Comparison of ENCODE assay signal across 8 mouse cellular contexts in the genomic region with DNA sequence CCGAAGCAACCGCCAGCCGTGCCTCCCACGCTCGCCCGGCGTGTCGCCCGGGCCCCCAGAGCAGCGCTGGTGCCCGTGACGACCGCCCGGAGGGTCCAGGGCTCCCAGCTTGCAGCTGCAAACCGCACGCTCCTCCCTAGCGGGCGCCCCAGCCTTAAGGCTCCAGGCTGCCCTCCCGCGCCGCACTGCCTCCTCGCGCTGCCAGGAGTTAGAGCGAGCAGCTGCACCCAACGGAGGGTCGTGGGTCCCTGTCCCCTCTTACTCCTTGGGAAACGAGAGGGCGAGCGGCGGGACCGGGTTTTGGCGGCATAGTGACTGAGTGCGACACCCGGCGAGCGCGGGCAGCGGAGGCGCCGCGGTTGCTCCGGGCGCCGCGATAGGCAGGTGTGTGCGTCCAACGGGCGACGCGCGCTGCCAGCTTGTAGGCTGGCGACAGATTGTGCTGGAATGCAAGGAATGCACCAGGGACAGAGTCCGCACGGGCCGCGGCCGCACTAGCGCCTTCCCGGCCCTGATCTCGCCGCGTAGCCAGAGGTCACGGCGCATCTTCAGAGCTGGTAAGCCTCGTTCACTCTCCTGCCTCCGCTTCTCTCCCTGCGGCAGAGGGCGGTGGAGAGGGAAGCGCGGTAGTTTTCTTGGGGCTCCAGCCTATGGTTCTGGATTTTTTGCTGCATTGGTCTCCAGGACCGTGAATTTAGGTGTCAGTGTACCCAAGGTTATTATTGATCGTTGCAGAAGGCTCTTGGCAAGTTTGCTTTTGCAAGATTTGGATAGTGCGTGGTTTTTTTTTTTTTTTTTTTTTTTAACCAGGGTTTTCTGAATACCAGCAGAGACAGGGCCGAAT. TPM values are rescaled to one million over a fixed set of nuclear protein-coding genes. Genes with fewer than 3 reads are reported as not detected.
DNase-seq lines count a peak whose midpoint lies in the region; ATAC-seq and TF ChIP-seq lines count a peak whose summit lies in the region.

No protein-coding gene starts in this region.

- WGBS in intestine, postnatal 0 days = under 1% methylated on average over 73 of the region's 74 CpGs

- peak; percentile 86 for DNase-seq in adrenal gland, adult 2 months
- DNase-seq in embryo, embryonic 11 days = peak; percentile 85
- peak; percentile 81 to 83 for DNase-seq in left cerebral cortex, postnatal 36 days (ENCODE audit: low spot score in 2 of 2)
- DNase-seq in mesoderm, embryonic 11.5 days (ENCODE audit: low read depth, low spot score) = peak; percentile 84
- DNase-seq in right cerebral cortex, postnatal 4 days = peak; percentile 73

- H3K4me1 ChIP-seq in intestine, postnatal 0 days (replicated peaks; ENCODE audit: control insufficient read depth, insufficient read depth, low read length) = peaks cover 7% of the 10 kb centered on the region; the same call in 1 of the 2 replicates

- peak; percentile 49 for ATAC-seq in granulocyte monocyte progenitor cell, adult 5-6 weeks (replicated peaks; ENCODE audit: poor library complexity, severe bottlenecking)
- ATAC-seq in intestine, postnatal 0 days = peak; percentile 69
- ATAC-seq in erythroid progenitor cell, adult 5-6 weeks (replicated peaks; ENCODE audit: low FRiP score, poor library complexity, severe bottlenecking) = no peak

- intact Hi-C loops in left cerebral cortex, postnatal 36 days (cut with DNase I) = loop anchor here (5.0 kb wide), 3 partner anchors 191 to 329 kb away; no protein-coding TSS in a partner anchor

- TF ChIP-seq CTCF in intestine, postnatal 0 days (IDR thresholded peaks at IDR 0.05; ENCODE audit: low read depth) = peak; percentile 71

- no peaks in the 10 kb centered on the region for H3K27me3 ChIP-seq in intestine, postnatal 0 days (replicated peaks; ENCODE audit: control insufficient read depth, insufficient read depth, low read length)

- peak overlapping the region; percentile 92 for H3K27ac ChIP-seq in intestine, postnatal 0 days (ENCODE audit: low read depth, low read length)

- H3K9ac ChIP-seq in intestine, postnatal 0 days (ENCODE audit: low read depth, low read length) = peak overlapping the region; percentile 81

- H3K36me3 ChIP-seq in intestine, postnatal 0 days (ENCODE audit: control insufficient read depth, insufficient read depth) = no peaks in the 10 kb centered on the region

- H3K4me3 ChIP-seq in intestine, postnatal 0 days (ENCODE audit: low read depth, low read length) = peak overlapping the region; percentile 93

- H3K9me3 ChIP-seq in intestine, postnatal 0 days (ENCODE audit: control insufficient read depth) = no peaks in the 10 kb centered on the region

- H3K4me2 ChIP-seq in intestine, postnatal 0 days (replicated peaks; ENCODE audit: low read depth) = peak overlapping the region; percentile 91

RNA-seq across cellular contexts. Expression of gene Pkp4, which starts 1.0 kb away (rescaled TPM):
- total RNA-seq in adrenal gland, adult 2 months (2021) = 10 to 100 TPM; 55.4 to 65.8 TPM
- 36.8 and 47.0 TPM in 2 replicates for polyA plus RNA-seq in adrenal gland, adult 2 months (2012; rRNA removed)
- 16.5 and 17.5 TPM in 2 replicates for total RNA-seq in granulocyte monocyte progenitor cell, adult 5-6 weeks (2014; fragmentation: Nextera tagmentation)
- 19.4 and 19.8 TPM in 2 replicates for total RNA-seq in granulocyte monocyte progenitor cell, adult 5-6 weeks (2017)
- 27.7 and 30.5 TPM in 2 replicates for polyA plus RNA-seq in intestine, postnatal 0 days (2015; fragmentation: Nextera tagmentation; extraction: Ambion mirVana)
- 100 to 1,000 TPM; 211 to 222 TPM for total RNA-seq in left cerebral cortex, postnatal 36 days (2021)
- 8.3 and 10.5 TPM in 2 replicates for total RNA-seq in erythroid progenitor cell, adult 5-6 weeks (2015; ENCODE audit: low replicate concordance)
- total RNA-seq in erythroid progenitor cell, adult 5-6 weeks (2017; ENCODE audit: low replicate concordance) = 4.7 and 13.1 TPM in 2 replicates

RNA-seq across cellular contexts. Expression of gene Ccdc148, which starts 1.2 kb away (rescaled TPM):
- 1 to 10 TPM; 1.1 to 1.3 TPM for total RNA-seq in adrenal gland, adult 2 months (2021)
- 0.02 and 0.06 TPM in 2 replicates for polyA plus RNA-seq in adrenal gland, adult 2 months (2012; rRNA removed)
- total RNA-seq in granulocyte monocyte progenitor cell, adult 5-6 weeks (2014; fragmentation: Nextera tagmentation) = not detected in 2 replicates
- total RNA-seq in granulocyte monocyte progenitor cell, adult 5-6 weeks (2017) = not detected in 2 replicates
- polyA plus RNA-seq in intestine, postnatal 0 days (2015; fragmentation: Nextera tagmentation; extraction: Ambion mirVana) = 0.80 and 0.81 TPM in 2 replicates
- total RNA-seq in left cerebral cortex, postnatal 36 days (2021) = 10 to 100 TPM; 11.1 to 12.2 TPM
- 1.1 TPM in 1 of 2 replicates, not detected in the other for total RNA-seq in erythroid progenitor cell, adult 5-6 weeks (2015; ENCODE audit: low replicate concordance)
- 0.15 and 2.2 TPM in 2 replicates for total RNA-seq in erythroid progenitor cell, adult 5-6 weeks (2017; ENCODE audit: low replicate concordance)
